Mouse (Mus musculus) left cerebral cortex, adult 11 months (tissue): ENCODE results near the gene Cdrt4.

Source experiments
- DNase-seq: peaks from one replicate; pipeline ENCODE4 v3.0.0; 2022; ENCODE audit warnings: low spot score

Gene Cdrt4

GRCm38 (mm10) chr11:62943538-62943937 is 7.5 kb upstream of the Cdrt4 start:
- DNase-seq, result no peak

DNA sequence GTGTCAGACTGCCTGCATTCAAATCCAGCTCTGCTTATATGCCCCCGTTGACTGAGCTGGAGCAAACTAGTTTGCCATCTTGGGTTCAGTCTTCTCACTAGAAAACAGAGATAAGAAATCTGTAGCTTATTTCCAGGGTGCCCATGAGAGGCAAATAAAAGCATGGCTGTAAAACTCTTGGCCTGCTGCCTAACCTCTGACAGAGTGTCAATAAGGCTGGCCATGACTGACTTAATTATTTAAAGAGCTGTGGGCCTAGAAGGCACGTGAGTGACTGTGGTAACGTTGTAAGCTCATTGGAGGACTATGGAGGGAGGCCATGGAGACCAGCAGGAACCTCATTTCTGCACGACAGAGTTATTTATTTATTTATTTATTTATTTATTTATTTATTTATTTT is 5.5 kb upstream of the Cdrt4 start:
- no peak for DNase-seq

GRCm38 (mm10) chr11:62949548-62949947 is 1.4 kb upstream of the Cdrt4 start:
- DNase-seq, result no peak

- no peak for DNase-seq
Observed at GRCm38 (mm10) chr11:62954766-62955165, 3.8 kb downstream of the Cdrt4 start.

DNA sequence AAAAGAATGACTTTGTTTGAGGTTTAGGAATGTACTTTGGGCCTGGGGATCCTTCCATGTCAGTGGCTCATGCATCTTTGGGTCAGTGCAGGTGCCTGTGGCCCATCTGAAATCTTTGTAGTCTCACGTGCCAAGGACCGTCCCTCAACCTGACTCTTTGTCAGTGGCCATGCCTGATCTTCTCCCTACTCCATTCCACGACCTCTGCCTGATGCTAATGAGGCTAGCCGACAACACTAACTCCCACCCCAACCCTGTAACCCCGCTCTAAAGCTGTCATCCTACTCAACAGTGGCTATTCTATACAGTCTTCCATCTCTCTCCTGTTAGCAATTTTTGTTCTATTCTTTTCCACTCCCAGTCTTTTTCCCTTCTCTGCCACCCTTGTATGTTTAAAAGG is 4.2 kb downstream of the Cdrt4 start:
- DNase-seq, result no peak

GRCm38 (mm10) chr11:62955776-62956175 is 4.8 kb downstream of the Cdrt4 start:
- no peak for DNase-seq

GRCm38 (mm10) chr11:62957626-62958180 is 6.7 kb downstream of the Cdrt4 start:
- no peak for DNase-seq

DNA sequence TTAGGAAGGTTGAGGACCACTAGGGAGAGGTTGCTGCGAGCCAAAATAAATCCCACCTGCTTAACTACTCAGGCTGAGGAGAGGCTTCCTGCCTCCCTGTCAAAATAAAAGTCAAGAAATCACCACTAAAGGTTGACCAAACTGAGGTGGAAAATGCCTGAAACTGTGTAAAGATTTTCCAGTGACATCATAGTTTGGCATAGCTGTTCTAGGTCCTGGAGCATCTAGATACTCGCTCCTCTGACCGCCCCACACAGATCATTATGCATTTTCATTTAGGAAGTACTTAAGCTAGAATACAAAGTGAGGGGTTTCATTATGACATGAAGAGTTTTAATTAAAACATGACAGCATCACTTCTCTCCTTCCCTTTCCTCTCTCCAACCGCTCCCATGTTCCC is 12.3 kb downstream of the Cdrt4 start:
- DNase-seq, result no peak

DNA sequence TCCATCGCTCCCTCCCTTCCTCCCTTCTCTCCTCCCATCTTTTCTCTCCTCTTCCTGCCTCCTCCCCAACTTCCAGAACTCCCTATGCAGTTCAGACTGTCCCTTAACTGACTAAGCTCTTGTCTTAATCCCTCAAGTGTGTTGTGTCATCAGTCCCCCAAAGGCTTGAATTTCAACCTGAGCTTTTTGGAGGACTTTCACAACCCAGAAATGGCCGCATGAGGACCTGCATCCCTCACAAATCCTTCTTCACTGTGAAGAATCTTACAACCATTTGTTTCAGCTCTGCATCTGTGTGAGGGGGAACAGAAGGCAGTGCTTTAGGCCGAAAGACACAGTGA is 15.4 kb downstream of the Cdrt4 start:
- no peak for DNase-seq

- no peak for DNase-seq
Observed at GRCm38 (mm10) chr11:62966765-62967633, 16.0 kb downstream of the Cdrt4 start.

DNA sequence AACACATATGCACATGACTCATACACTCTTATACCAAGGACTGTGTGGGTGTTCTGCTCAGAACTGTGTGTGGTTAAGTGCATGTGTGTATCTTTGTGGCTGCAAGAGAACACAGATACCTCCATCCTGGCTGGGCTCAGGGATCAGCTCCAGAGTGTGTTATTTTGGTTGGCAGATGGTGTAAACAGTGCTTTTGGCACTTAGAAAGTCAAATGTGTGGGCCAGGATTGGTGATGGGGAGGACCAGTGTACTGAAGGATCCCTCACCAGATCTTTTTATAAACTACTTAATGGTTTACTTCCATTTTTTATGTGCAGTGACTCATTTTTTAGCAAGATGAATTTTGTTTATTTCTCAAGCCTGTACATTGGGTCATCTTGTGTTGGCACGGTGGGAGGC is 26.2 kb downstream of the Cdrt4 start:
- no peak for DNase-seq

DNA sequence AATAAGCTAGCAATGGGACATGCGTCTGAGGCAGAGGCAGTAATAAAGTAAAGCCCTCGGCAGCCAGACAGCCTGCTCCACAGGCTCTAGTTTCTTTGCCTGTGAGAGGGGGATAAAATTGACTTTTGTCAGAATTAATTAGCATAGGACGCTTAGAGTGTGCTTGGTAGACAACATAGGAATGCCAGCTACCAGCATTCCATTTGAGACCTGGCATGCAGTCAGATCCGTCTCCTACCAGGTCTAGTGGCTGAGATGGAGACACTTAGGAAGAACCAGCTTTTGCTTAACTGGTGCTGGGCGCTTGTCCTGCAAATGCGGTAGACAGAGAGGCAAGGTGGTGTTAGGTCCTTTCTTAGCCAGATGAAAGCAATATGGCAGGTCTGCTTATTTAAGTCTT is 27.9 kb downstream of the Cdrt4 start:
- no peak for DNase-seq

GRCm38 (mm10) chr11:62981729-62982128 is 30.7 kb downstream of the Cdrt4 start:
- no peak for DNase-seq

- no peak for DNase-seq
Observed at GRCm38 (mm10) chr11:62983793-62984192, 32.8 kb downstream of the Cdrt4 start.

DNA sequence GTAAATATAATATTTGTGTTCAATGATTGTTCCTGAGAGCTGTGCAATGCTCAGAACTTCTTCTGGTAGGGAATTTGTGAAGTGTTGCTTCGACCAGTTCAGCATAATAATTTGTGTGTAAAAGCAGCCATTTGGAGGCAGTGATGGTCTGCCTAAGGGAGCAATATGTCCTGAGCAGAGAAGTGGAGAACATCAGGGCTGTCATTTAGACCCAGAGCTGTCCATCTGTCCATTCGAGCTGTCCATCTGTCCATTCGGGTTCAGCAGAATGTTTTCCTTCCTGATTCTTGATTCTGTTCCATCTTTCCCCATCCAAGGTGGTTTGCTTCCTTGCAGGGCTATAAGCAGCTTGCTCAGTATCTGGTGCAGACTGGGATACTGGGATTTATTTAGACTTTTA is 33.4 kb downstream of the Cdrt4 start:
- DNase-seq, result no peak

DNA sequence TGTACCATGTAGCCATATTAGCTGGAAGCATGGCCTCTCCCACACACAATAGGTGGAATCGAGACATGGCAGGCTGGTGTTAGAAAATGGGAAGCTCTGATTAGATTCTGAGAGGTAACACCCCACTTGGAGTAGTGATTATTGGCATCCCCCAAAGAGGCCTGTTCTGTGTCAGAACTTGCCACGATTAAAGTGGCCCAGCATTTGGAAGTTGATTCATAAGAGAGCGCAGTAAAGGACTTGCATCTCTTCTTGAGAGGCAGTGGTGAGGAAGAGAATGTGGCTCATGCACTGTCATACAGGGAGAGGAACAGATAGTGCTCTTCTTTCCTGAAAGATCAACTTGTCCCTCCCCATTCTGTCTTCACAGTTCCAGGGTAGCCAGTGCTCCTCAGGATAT is 34.1 kb downstream of the Cdrt4 start:
- no peak for DNase-seq

DNA sequence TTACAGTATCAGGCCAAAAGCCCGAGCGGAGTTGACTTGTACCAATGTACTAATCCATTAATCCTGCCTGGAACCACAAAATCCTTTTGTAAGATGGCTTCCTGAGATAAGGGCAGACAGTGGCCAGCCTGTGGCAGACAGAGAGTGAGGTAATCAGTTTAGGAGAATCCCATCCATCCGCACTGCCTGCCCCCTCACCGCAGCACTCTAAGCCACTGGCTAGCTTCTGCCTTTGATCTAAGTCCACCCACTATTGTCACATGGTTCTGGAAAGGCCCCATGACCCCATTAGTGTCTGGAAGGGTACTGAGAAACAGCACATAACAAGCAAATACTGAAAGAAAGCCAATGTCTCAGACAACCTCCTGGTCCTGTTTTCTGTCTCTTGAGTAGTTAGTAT is 35.6 kb downstream of the Cdrt4 start:
- no peak for DNase-seq

DNA sequence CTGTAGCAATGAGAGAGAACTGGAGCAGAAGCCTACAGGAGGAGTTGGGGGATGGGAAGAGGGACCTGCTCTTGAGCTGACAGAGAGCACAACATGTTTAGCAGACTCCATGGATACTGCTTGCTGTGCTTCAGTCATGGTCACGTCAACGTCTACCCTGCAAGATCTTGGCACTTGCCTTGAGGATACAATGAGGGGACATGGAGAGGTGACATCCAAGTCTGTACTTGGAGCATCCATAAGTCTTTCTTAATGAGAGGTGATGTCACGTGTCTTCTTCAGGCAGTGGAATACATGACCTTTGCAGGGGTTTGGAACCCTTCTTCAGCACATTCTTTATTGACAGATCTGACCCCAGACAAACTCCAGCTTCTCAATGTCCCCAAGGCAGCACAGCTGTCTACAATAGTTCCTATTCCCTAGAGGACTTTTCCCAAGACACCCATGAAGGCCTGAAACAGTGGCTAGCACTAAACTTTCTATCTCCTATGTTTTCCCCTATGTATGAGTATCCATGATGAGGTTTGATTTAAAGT is 39.2 kb downstream of the Cdrt4 start:
- DNase-seq, result no peak

- DNase-seq, result no peak
Observed at GRCm38 (mm10) chr11:62990811-62991210, 39.8 kb downstream of the Cdrt4 start.

DNA sequence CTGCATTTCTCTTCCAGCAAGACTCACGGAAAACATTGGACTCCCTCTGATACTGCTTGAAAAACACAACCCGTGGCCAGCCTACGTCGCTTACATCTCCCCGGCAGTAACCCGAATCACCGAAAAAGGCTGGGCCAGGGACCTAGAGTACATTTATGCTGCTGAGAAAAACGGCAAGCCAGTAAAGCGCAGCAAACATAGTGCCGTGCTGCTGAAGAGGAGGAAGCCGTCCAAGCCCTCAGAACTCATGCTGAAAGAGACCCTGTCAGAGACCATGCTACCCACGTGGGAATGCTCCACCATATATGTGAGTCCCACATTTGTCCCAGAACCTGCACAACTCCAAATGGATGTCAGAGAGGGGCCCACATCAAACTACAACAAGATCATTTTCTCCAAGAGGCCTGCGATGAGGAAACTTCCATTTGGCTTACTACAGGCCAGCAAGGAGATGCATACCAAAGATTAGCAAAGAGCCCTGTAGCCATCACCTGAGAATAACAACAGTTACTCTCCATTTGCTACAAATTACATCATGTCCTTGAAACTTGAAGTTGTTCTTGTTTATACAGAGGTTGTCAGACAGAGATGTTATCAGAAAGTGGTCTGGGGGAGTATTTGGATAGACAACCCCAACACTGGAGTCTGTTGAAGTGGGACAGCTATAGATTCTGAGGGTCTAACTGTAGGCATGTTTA is 41.7 kb downstream of the Cdrt4 start:
- no peak for DNase-seq

- DNase-seq, result no peak
Observed at GRCm38 (mm10) chr11:62995066-62995754, 44.2 kb downstream of the Cdrt4 start.

DNA sequence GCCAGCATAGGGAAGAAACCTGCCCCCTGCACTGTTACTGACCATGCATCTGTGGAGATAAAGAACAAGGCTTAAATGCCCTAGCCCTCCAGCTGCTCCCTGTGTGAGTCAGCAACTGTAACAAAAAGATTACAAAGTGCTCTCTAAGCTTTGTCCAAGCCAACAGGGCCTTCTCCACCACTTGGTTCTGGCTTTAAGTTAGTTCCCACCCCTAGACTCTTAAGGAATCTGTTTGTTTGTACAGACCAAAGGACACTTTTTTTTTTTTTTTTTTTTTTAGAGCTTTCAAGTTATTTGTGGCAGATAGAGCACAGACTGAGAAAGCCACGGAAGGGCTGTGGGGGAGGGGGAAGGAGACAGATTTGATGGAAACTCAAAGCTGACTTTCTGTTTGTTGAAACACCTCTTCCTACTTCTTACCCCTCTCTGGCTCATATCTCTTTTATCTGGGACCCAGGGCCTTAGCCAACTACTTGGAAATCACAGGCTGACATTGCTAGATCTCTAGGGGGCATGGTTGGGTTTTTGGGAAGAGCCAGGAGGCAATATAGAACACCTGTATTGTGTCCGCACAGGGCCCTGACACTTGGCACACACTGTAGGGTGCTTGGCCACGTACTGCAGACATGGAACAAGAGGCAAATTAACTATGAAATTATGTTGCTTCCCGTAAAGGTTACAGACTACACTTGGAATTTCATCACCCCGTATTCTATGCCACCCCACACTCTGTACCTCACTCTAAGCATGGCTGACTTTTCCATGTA is 44.9 kb downstream of the Cdrt4 start:
- no peak for DNase-seq
